Mouse (Mus musculus) heart, adult 2 months (tissue): Measurements from ENCODE around the gene Gba.

Experiments used
- EP300 ChIP-seq: fragments of 200-500 bp; IDR thresholded peaks from 2 replicates; pipeline ENCODE4 v1.6.1; 2011; ENCODE audit warnings: low read depth, low read length, control low read depth; ENCODE audit not compliant: insufficient read depth
- POLR2A ChIP-seq: fragments of 200-500 bp; IDR thresholded peaks from 2 replicates; pipeline ENCODE4 v1.6.1; 2011; ENCODE audit warnings: mild to moderate bottlenecking, low read depth, low read length, control low read depth; ENCODE audit not compliant: insufficient read depth

DNA sequence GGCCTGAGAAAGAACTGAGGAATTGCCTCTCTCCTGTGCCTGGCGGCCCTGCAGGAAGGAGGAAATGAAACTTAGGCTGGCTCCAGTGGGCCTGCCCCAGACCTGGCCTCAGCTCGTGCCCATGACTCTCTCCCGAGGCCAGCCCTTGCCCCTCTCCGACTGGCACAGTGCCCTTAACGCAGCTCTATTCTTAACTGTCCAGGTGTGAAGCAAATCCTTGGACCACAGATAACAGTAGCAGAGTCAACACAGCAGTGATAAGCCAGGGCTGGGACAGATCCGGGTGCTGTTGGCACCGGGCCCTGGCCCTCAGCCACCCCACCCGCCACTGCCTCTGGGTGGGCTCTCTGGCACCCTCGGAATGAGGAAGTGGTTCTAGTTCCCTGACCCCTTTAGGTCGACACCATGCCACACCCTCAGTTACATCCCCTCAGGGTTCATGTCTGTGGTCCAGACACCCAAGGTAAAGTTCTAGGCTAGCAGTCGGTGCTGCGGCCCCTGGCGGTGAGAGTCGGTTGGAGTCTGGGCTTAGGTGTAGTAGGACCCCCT, 30.9 kb downstream of the Gba start:
- TF ChIP-seq POLR2A (no peak), EP300 (no peak)
